Mouse (Mus musculus) liver, adult 2 months (tissue): Measurements from ENCODE around the gene Asic3.

Experiments used
- CTCF ChIP-seq: fragments of 200-500 bp; IDR thresholded peaks from 2 replicates; pipeline ENCODE4 v1.5.1; 2011; ENCODE audit warnings: low read depth, low read length, control low read depth
- POLR2A ChIP-seq: fragments of 200-500 bp; IDR thresholded peaks from 2 replicates; pipeline ENCODE4 v1.6.1; 2011; ENCODE audit warnings: low read length, control low read depth; ENCODE audit not compliant: insufficient read depth; ENCODE audit errors: extremely low read depth

- no peak for TF ChIP-seq CTCF
- TF ChIP-seq POLR2A, result no peak
Observed at GRCm38 (mm10) chr5:24408651-24409050, 4.5 kb upstream of the Asic3 start.
